Mouse (Mus musculus): ENCODE results near the gene Glis3.

Glis3 gene

GRCm38 (mm10) chr19:28579724-28580375 is 100.0 kb downstream of the Glis3 start:
- DNase-seq: no peak

- peak; percentile 17 for DNase-seq
Measured at GRCm38 (mm10) chr19:28577023-28577422, 102.9 kb downstream of the Glis3 start.

GRCm38 (mm10) chr19:28576619-28577018 is 103.3 kb downstream of the Glis3 start:
- no peak for DNase-seq

GRCm38 (mm10) chr19:28573641-28574040 is 106.2 kb downstream of the Glis3 start:
- DNase-seq: no peak

GRCm38 (mm10) chr19:28569856-28570255 is 110.0 kb downstream of the Glis3 start:
- DNase-seq: no peak

- no peak for DNase-seq
Measured at GRCm38 (mm10) chr19:28567100-28567499, 112.8 kb downstream of the Glis3 start.

- DNase-seq: no peak
Measured at GRCm38 (mm10) chr19:28566554-28566953, 113.3 kb downstream of the Glis3 start.

- DNase-seq: no peak
Measured at GRCm38 (mm10) chr19:28561697-28562002, 118.2 kb downstream of the Glis3 start.

GRCm38 (mm10) chr19:28560801-28561696 is 118.8 kb downstream of the Glis3 start:
- DNase-seq: no peak

GRCm38 (mm10) chr19:28559836-28560235 is 120.0 kb downstream of the Glis3 start:
- DNase-seq: no peak

GRCm38 (mm10) chr19:28559400-28559799 is 120.5 kb downstream of the Glis3 start:
- DNase-seq: no peak

- DNase-seq: no peak
Measured at GRCm38 (mm10) chr19:28558661-28559060, 121.2 kb downstream of the Glis3 start.

- no peak for DNase-seq
Measured at GRCm38 (mm10) chr19:28557559-28558328, 122.1 kb downstream of the Glis3 start.

- DNase-seq: no peak
Measured at GRCm38 (mm10) chr19:28555181-28555929, 124.5 kb downstream of the Glis3 start.

- DNase-seq: no peak
Measured at GRCm38 (mm10) chr19:28550611-28551010, 129.3 kb downstream of the Glis3 start.

- DNase-seq: peak; percentile 27
Measured at GRCm38 (mm10) chr19:28546933-28547332, 132.9 kb downstream of the Glis3 start.

- DNase-seq: no peak
Measured at GRCm38 (mm10) chr19:28545493-28545892, 134.4 kb downstream of the Glis3 start.

GRCm38 (mm10) chr19:28538813-28539212 is 141.1 kb downstream of the Glis3 start:
- DNase-seq: no peak

- no peak for DNase-seq
Measured at GRCm38 (mm10) chr19:28534964-28535363, 144.9 kb downstream of the Glis3 start.

GRCm38 (mm10) chr19:28533576-28533975 is 146.3 kb downstream of the Glis3 start:
- DNase-seq: no peak

- no peak for DNase-seq
Measured at GRCm38 (mm10) chr19:28531750-28532149, 148.1 kb downstream of the Glis3 start.

GRCm38 (mm10) chr19:28530846-28531245 is 149.0 kb downstream of the Glis3 start:
- DNase-seq: peak; percentile 13

- DNase-seq: no peak
Measured at GRCm38 (mm10) chr19:28529006-28529405, 150.9 kb downstream of the Glis3 start.

All from right cerebral cortex, postnatal 4 days (tissue).